24 mouse cellular contexts compared by ENCODE assay signal in genomic region chr1:176125771-176126170, GRCm38 (mm10).
DNase-seq lines count a peak whose midpoint lies in the region; ATAC-seq lines count a peak whose summit lies in the region.
"Had no signal": no experiment of that assay in that cellular context is flagged by ENCODE, and none has a peak within 500 bp of the region (broad histone marks: within the 10 kb centered on the region; RNA-seq: fewer than 3 reads in every experiment).

No protein-coding gene starts in this region.

- no peaks in the 10 kb centered on the region for H3K9me3 ChIP-seq in neural tube, embryonic 13.5 days
- no peaks in the 10 kb centered on the region for H3K9me3 ChIP-seq in intestine, embryonic 15.5 days
- H3K9me3 ChIP-seq: embryonic facial prominence, embryonic 13.5 days; forebrain, embryonic 12.5 days; heart, embryonic 15.5 days; kidney, embryonic 15.5 days had no signal

- H3K4me2 ChIP-seq in neural tube, embryonic 13.5 days = no peak overlapping the region
- no peak overlapping the region for H3K4me2 ChIP-seq in intestine, embryonic 15.5 days (replicated peaks)
- H3K4me2 ChIP-seq: embryonic facial prominence, embryonic 13.5 days; forebrain, embryonic 12.5 days; heart, embryonic 11.5 days; heart, embryonic 15.5 days; kidney, embryonic 15.5 days had no signal

- no peak overlapping the region for H3K4me3 ChIP-seq in neural tube, embryonic 13.5 days
- H3K4me3 ChIP-seq in intestine, embryonic 15.5 days (replicated peaks) = no peak overlapping the region
- H3K4me3 ChIP-seq: embryonic facial prominence, embryonic 13.5 days; forebrain, embryonic 12.5 days; heart, embryonic 15.5 days; kidney, embryonic 15.5 days had no signal

- ATAC-seq in neural tube, embryonic 13.5 days (ENCODE audit: low read depth) = peak; percentile 56
- no peak for ATAC-seq in intestine, embryonic 15.5 days
- ATAC-seq: forebrain, embryonic 16.5 days; hindbrain, embryonic 16.5 days; inflammation-experienced regulatory T-cells, adult 6 months; Patski had no signal

- peaks cover 3% of the 10 kb centered on the region; the same call in 1 of the 2 replicates for H3K4me1 ChIP-seq in neural tube, embryonic 13.5 days (replicated peaks)
- H3K4me1 ChIP-seq in intestine, embryonic 15.5 days (replicated peaks) = no peaks in the 10 kb centered on the region
- H3K4me1 ChIP-seq: embryonic facial prominence, embryonic 13.5 days; forebrain, embryonic 12.5 days; kidney, embryonic 15.5 days had no signal

- no peak overlapping the region for H3K27ac ChIP-seq in neural tube, embryonic 13.5 days (replicated peaks)
- no peak overlapping the region for H3K27ac ChIP-seq in intestine, embryonic 15.5 days
- H3K27ac ChIP-seq: embryonic facial prominence, embryonic 13.5 days; forebrain, embryonic 12.5 days; heart, embryonic 15.5 days; kidney, embryonic 15.5 days had no signal

- WGBS in neural tube, embryonic 13.5 days = 72% methylated on average over 2 of the region's 2 CpGs
- WGBS in intestine, embryonic 15.5 days = 64% methylated on average over 2 of the region's 2 CpGs

- intact Hi-C loops in left cerebral cortex, postnatal 10 days (cut with DNase I) = no loop called here

- DNase-seq in neural tube, embryonic 10.5 days (ENCODE audit: extremely low spot score, low spot score) = no peak
- peak; percentile 44 for DNase-seq in cerebellum, adult 11 months
- DNase-seq in cerebellum, adult 8-10 months = peak; percentile 64
- peak; percentile 50 to 58 for DNase-seq in cerebellum, postnatal 25 days
- DNase-seq in left cerebral cortex, postnatal 10 days (ENCODE audit: extremely low spot score in 1 of 2, low spot score in 2 of 2) = no peak
- no peak for DNase-seq in T-cell, adult 2 months (ENCODE audit: low spot score)
- DNase-seq: adrenal gland, adult 8-10 months; adrenal gland, postnatal 36 days; gastrocnemius, postnatal 10 days; heart, adult 18-20 months; heart, postnatal 14 days; kidney, adult 2 months had no signal

- H3K9ac ChIP-seq in neural tube, embryonic 13.5 days = no peak overlapping the region
- H3K9ac ChIP-seq in intestine, embryonic 15.5 days = no peak overlapping the region
- H3K9ac ChIP-seq: embryonic facial prominence, embryonic 13.5 days; forebrain, embryonic 12.5 days; heart, embryonic 15.5 days; kidney, embryonic 15.5 days had no signal

- no peaks in the 10 kb centered on the region for H3K27me3 ChIP-seq in neural tube, embryonic 13.5 days
- H3K27me3 ChIP-seq in intestine, embryonic 15.5 days (replicated peaks) = no peaks in the 10 kb centered on the region
- H3K27me3 ChIP-seq: CH12.LX; embryonic facial prominence, embryonic 13.5 days; forebrain, embryonic 12.5 days; kidney, embryonic 15.5 days; Patski had no signal

- no peaks in the 10 kb centered on the region for H3K36me3 ChIP-seq in neural tube, embryonic 13.5 days
- H3K36me3 ChIP-seq in intestine, embryonic 15.5 days = no peaks in the 10 kb centered on the region
- H3K36me3 ChIP-seq: embryonic facial prominence, embryonic 13.5 days; forebrain, embryonic 12.5 days; heart, embryonic 15.5 days; kidney, embryonic 15.5 days had no signal

Comparison
In these comparisons a context has a peak if more than half of its experiments do, and no peak if none do; other contexts are left out.
1. DNase-seq: peak in cerebellum, adult 11 months (single experiment), cerebellum, adult 8-10 months (single experiment) and cerebellum, postnatal 25 days (2 of 2); none in neural tube, embryonic 10.5 days (single experiment), left cerebral cortex, postnatal 10 days (0 of 2) and T-cell, adult 2 months (single experiment).